8 mouse cellular contexts compared by ENCODE assay signal in genomic region chr19:46607424-46607823, GRCm38 (mm10). TPM values are rescaled to one million over a fixed set of nuclear protein-coding genes. Genes with fewer than 3 reads are reported as not detected.
DNase-seq lines count a peak whose midpoint lies in the region; ATAC-seq and TF ChIP-seq lines count a peak whose summit lies in the region.

No protein-coding gene starts in this region.

- no peak overlapping the region for H3K4me3 ChIP-seq in heart, embryonic 11.5 days (ENCODE audit: low read depth, low read length)
- no peak overlapping the region for H3K4me3 ChIP-seq in lung, postnatal 0 days (ENCODE audit: low read depth, low read length)

- TF ChIP-seq CTCF in brain, embryonic 14.5 days (IDR thresholded peaks at IDR 0.05; ENCODE audit: borderline replicate concordance, extremely low read depth, insufficient read depth, insufficient read length): peak; percentile 32; the same call in 1 of the 2 replicates
- TF ChIP-seq CTCF in lung, postnatal 0 days (IDR thresholded peaks at IDR 0.05): peak; percentile 78

- WGBS in heart, embryonic 11.5 days (ENCODE audit: insufficient replicate concordance): 47% methylated on average over 7 of the region's 7 CpGs
- WGBS in lung, postnatal 0 days: 50% methylated on average over 7 of the region's 7 CpGs

- no peak overlapping the region for H3K4me2 ChIP-seq in heart, embryonic 11.5 days
- no peak overlapping the region for H3K4me2 ChIP-seq in lung, postnatal 0 days (replicated peaks; ENCODE audit: low read depth, low read length)

- H3K27me3 ChIP-seq in heart, embryonic 11.5 days (ENCODE audit: control insufficient read depth, insufficient read depth, low read length): no peaks in the 10 kb centered on the region
- no peaks in the 10 kb centered on the region for H3K27me3 ChIP-seq in lung, postnatal 0 days (replicated peaks; ENCODE audit: insufficient read depth, low read length)

- no peak overlapping the region for H3K27ac ChIP-seq in heart, embryonic 11.5 days (ENCODE audit: low read depth, low read length)
- H3K27ac ChIP-seq in lung, postnatal 0 days (ENCODE audit: low read length): no peak overlapping the region

- intact Hi-C loops in left cerebral cortex, postnatal 36 days (cut with DNase I): no loop called here

- H3K4me1 ChIP-seq in heart, embryonic 11.5 days (ENCODE audit: control insufficient read depth, insufficient read depth, low read length): peaks cover 17% of the 10 kb centered on the region
- 0 out of 2 replicates have a peak, but pooled peaks cover 4% of the 10 kb centered on the region for H3K4me1 ChIP-seq in lung, postnatal 0 days (ENCODE audit: insufficient read depth, low read depth, low read length)

- no peak for TF ChIP-seq POLR2A in brain, embryonic 14.5 days (IDR thresholded peaks at IDR 0.05; ENCODE audit: borderline replicate concordance, extremely low read depth, insufficient read depth, insufficient read length, poor library complexity, severe bottlenecking)

- H3K9me3 ChIP-seq in heart, embryonic 11.5 days (replicated peaks; ENCODE audit: control insufficient read depth, low read length): no peaks in the 10 kb centered on the region
- H3K9me3 ChIP-seq in lung, postnatal 0 days (ENCODE audit: low read length): no peaks in the 10 kb centered on the region

- no peak for ATAC-seq in heart, embryonic 11.5 days (replicated peaks; ENCODE audit: insufficient number of reproducible peaks, low FRiP score, low TSS enrichment)
- ATAC-seq in lung, postnatal 0 days: peak; percentile 61; the same call in 1 of the 2 replicates

- no peak overlapping the region for H3K9ac ChIP-seq in heart, embryonic 11.5 days (ENCODE audit: low read depth, low read length)
- H3K9ac ChIP-seq in lung, postnatal 0 days (replicated peaks; ENCODE audit: low read depth): no peak overlapping the region

- no peak for TF ChIP-seq EP300 in lung, postnatal 0 days (IDR thresholded peaks at IDR 0.05)

- peak; percentile 93 for DNase-seq in heart, adult 11 months
- DNase-seq in A20 (ENCODE audit: low read depth, low spot score): peak; percentile 15
- DNase-seq in brain, embryonic 14.5 days (ENCODE audit: low read depth): no peak
- DNase-seq in lung, postnatal 0 days (ENCODE audit: low spot score): peak; percentile 73
- DNase-seq in cerebellum, adult 8-10 months: no peak
- DNase-seq in left cerebral cortex, postnatal 36 days (ENCODE audit: low spot score in 2 of 2): no peak
- no peak for DNase-seq in spleen, postnatal 4 days (ENCODE audit: low spot score in 2 of 2)

- H3K36me3 ChIP-seq in heart, embryonic 11.5 days (ENCODE audit: control insufficient read depth, insufficient read depth, low read length): peaks cover 3% of the 10 kb centered on the region; the same call in 1 of the 2 replicates
- peaks cover 9% of the 10 kb centered on the region; the same call in 1 of the 2 replicates for H3K36me3 ChIP-seq in lung, postnatal 0 days (ENCODE audit: insufficient read depth, low read length)

RNA-seq across cellular contexts. Expression of gene Wbp1l, which starts 8.5 kb away (rescaled TPM):
- 41.5 and 45.9 TPM in 2 replicates for polyA plus RNA-seq in heart, embryonic 11.5 days (2014; fragmentation: Nextera tagmentation; extraction: Ambion mirVana)
- 33.7 and 44.8 TPM in 2 replicates for polyA plus RNA-seq in brain, embryonic 14.5 days (2012; rRNA removed)
- 34.6 and 37.4 TPM in 2 replicates for polyA plus RNA-seq in lung, postnatal 0 days (2015; fragmentation: Nextera tagmentation; extraction: Ambion mirVana)
- total RNA-seq in left cerebral cortex, postnatal 36 days (2021): 10 to 100 TPM; 34.2 to 38.3 TPM

RNA-seq across cellular contexts. Expression of gene Sfxn2, which starts 34.3 kb away (rescaled TPM):
- 8.1 and 10.5 TPM in 2 replicates for polyA plus RNA-seq in heart, embryonic 11.5 days (2014; fragmentation: Nextera tagmentation; extraction: Ambion mirVana)
- 11.8 and 12.6 TPM in 2 replicates for polyA plus RNA-seq in brain, embryonic 14.5 days (2012; rRNA removed)
- 18.4 and 19.6 TPM in 2 replicates for polyA plus RNA-seq in lung, postnatal 0 days (2015; fragmentation: Nextera tagmentation; extraction: Ambion mirVana)
- 1 to 10 TPM; 4.3 to 7.1 TPM for total RNA-seq in left cerebral cortex, postnatal 36 days (2021)

RNA-seq across cellular contexts. Expression of gene Arl3, which starts 34.4 kb away (rescaled TPM):
- 67.5 and 83.5 TPM in 2 replicates for polyA plus RNA-seq in heart, embryonic 11.5 days (2014; fragmentation: Nextera tagmentation; extraction: Ambion mirVana)
- polyA plus RNA-seq in brain, embryonic 14.5 days (2012; rRNA removed): 169 and 180 TPM in 2 replicates
- polyA plus RNA-seq in lung, postnatal 0 days (2015; fragmentation: Nextera tagmentation; extraction: Ambion mirVana): 52.6 and 70.9 TPM in 2 replicates
- total RNA-seq in left cerebral cortex, postnatal 36 days (2021): 100 to 1,000 TPM; 112 to 120 TPM

Comparison
In these comparisons a context has a peak if more than half of its experiments do, and no peak if none do; other contexts are left out.
1. DNase-seq: peak in heart, adult 11 months (single experiment), A20 (single experiment) and lung, postnatal 0 days (single experiment); none in brain, embryonic 14.5 days (single experiment), cerebellum, adult 8-10 months (single experiment), left cerebral cortex, postnatal 36 days (0 of 2) and spleen, postnatal 4 days (0 of 2).